Mouse (Mus musculus) urinary bladder, adult 18-20 months (tissue): ENCODE data around the gene Cdkn1a.
"Not testable (repeated sequence)": the region's sequence is repeated elsewhere in the genome, so short reads cannot be mapped to it uniquely, and the experiment has no call there.

Source experiments
- DNase-seq, 2 experiments: peaks; one replicate each; pipeline ENCODE4 v3.0.0; 2022; ENCODE audit warnings: low spot score in 2 of 2, mixed read lengths in 2 of 2

Cdkn1a gene

DNA sequence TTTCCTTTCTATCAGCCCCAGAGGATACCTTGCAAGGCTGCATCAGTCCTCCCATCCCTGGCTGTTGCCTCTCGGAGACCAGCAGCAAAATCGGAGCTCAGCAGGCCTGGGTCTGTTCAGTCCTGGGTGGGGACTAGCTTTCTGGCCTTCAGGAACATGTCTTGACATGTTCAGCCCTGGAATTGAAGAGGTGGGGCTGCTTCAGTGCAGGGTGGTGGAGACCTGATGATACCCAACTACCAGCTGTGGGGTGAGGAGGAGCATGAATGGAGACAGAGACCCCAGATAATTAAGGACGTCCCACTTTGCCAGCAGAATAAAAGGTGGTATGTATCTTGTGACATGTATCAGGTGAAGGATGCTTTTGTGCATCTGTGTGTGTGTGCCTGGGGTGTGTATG lies at the start of gene Cdkn1a:
Gene Cdkn1a, plus strand, starts transcription at position 201 of the 400 bp plus-strand sequence.
- no peak for DNase-seq

GRCm38 (mm10) chr17:29041632-29042031 lies 49.1 kb upstream of the Cdkn1a start:
- DNase-seq, result not testable (repeated sequence)

DNA sequence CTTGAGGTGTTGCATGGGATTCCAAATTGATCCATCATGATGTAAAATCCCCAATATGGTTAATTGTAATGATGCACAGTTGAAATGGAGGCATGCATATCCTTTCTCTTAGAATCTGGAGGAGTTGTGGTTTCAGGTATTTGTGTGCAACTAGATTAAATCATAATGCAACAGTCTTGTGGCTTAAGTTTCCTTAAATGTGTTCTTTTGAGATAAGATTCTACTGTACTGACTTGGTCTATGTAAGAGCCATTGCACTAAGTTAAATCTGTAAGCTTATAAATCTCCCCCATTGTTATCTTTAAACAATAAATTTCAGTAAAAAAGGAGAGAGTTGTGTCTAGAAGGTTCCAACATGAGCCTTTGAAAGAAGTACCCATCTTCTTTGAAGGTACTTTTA lies 48.2 kb upstream of the Cdkn1a start:
- DNase-seq, result no peak

DNA sequence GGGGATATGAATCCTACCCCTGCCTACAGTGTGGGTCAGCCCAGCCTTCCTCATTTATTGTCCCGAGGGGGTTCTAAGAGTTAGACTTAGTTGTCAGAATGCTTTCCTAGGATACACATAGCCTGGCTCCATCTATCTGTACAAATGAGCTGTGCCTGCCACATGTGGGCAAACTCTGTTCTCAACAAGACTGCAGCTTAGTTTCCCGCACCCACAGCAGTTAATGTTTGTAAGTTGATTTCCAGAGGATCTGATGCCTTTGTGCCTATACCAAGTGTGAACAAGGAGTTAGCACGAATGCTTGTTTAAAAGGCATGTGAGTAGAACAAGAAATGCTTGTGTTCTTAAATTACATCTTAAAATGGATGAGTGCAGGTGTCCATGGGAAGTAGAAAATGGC lies 47.2 kb upstream of the Cdkn1a start:
- no peak for DNase-seq

DNA sequence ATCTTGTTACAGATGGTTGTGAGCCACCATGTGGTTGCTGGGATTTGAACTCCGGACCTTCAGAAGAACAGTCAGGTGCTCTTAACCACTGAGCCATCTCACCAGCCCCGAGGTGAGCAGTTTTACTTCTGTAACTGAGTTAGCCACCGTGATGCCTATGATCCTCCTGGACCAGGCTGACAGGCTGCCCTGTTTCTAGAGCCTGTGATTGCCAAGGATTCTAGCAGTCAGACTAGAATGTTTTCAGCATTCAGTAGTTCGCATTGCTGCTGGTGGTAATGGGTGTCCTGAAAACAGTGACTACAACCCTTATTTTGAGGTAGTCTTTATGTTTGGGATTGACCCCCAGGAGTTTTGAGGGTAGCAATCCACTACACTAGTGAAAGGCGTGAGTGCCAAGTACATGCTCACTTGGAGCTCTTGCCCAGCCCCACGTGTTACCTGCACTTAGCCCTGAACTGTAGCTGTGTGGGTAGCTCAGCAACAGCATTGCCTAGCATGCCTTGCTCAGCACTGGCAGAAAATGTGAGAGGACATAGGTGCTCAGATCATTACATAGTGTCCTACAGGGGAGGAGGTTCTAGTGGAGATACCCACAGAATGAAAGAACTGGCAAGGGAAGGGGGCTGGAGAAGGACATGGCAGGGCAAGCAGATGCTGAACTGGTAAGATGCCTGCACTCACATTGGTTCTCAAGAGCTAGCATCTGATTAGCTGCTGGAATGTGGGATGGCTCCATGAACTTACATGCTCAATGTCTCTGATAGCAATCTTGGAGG lies 46.4 kb upstream of the Cdkn1a start:
- DNase-seq, result no peak

DNA sequence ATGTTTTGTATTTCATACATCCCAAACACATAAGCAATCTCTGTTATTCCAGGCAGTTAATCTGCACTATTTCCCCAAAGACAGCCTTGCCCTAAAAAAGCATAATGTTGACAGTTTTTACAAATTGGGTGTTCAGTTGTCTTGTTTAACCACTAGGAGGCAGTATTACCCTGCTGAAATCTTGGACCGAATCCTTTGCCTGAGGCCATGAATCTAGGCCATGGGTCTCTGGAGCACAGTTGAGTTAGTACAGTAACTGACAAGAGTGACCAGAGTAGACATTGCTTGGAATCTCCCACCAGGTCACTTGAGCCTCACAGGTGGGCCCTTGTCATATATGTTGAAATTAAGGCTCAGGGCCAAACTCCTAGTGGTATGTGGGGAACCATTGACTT lies 45.9 kb upstream of the Cdkn1a start:
- no peak for DNase-seq

- DNase-seq, result peak; percentile 55 to 73
Observed at GRCm38 (mm10) chr17:29045741-29046530, 44.8 kb upstream of the Cdkn1a start.

GRCm38 (mm10) chr17:29046863-29047262 lies 43.9 kb upstream of the Cdkn1a start:
- DNase-seq, result no peak

- no peak for DNase-seq
Observed at GRCm38 (mm10) chr17:29047697-29048514, 42.9 kb upstream of the Cdkn1a start.

DNA sequence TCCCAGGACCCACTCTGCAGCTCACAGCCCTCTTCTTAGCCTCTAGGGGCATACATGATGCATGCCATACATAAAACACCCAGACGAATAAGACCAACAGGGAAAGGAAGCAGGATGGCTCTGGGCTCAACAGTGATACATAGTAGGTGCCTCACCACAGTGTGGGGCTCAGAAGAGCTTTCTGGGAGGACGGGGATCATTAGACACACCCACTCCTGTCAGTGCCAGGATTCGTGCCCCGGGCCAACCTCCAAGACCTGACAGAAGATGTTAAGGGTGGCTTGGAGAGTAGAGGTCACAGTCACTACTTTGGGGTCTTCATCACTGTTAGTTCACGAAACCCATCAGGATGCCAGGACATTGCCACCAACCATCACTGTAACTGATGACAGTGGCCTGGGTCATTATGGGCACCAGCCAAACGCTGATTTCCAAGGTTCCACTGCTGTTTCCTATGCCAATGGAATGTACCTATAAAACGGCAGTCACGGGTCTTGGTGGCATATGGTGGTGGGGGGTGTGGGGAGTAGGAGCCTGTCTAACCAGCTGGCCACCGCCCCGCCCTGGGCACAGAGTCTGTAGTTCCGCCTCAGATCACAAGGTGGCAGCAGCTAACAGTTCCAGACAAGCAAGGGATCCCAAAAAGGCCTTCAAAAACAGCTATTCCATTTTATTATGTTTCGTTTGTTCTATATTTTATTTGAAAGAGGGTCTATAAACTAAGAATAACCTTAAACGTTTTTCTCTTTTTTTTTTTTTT lies 41.8 kb upstream of the Cdkn1a start:
- DNase-seq, result peak; percentile 79 to 89

DNA sequence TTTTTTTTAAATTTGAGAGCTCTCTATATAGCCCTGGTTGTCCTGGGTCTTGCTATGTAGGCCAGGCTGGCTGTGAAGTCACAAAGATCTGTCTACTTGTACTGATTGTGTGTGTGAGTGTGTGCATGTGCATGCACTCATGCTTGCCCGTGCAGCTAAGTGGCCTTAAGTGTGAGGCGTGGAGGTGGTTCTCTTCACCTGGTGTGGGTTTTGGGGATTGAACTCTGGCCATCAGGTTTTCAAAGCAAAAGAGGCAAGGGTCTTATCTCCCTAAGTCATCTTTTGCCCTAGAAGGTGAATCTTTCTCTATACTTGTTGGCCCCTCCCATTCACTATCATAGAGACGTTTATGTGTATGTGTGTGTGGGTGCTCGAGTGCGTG lies 41.3 kb upstream of the Cdkn1a start:
- no peak for DNase-seq

GRCm38 (mm10) chr17:29049923-29050322 lies 40.9 kb upstream of the Cdkn1a start:
- DNase-seq, result no peak

DNA sequence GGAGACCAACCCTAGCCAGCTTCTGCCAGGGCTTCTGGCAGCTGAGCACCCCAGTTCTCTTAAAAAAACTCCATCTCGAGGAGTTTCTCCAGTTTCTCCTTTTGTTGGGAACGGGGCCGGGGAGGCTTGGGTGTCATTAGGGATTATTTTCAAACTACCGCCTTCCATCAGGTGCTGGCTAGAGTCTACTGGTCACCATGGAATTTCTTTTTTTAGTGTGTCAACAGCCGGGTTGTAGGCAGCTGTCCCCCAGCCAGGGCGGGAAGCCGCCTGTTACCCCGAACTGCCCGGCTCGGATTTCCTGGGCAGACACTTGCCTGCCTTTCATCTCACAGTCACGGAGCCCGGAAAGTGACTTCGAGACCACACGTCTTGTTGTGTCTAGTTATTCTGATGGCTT lies 40.0 kb upstream of the Cdkn1a start:
- DNase-seq, result no peak

DNA sequence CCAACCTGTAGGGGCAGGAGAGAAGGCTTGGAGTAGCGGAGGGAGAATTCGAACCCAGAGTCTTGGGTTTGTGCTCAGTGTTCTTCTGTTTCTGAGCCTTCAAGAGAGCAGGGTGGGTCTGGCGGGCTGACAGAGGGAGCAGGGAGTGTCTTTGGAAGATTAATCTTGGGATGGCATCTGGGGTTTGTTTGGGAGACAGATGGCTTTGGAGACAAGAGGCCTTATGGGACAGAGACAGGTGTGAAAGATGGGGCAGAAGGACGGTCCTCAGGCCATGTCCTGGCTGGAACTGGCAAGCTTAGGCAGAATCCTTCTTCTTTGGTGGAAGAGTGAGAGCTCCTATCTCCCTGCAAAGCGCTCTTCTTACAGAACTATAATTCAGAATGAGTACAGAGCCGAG lies 37.7 kb upstream of the Cdkn1a start:
- DNase-seq, result no peak

DNA sequence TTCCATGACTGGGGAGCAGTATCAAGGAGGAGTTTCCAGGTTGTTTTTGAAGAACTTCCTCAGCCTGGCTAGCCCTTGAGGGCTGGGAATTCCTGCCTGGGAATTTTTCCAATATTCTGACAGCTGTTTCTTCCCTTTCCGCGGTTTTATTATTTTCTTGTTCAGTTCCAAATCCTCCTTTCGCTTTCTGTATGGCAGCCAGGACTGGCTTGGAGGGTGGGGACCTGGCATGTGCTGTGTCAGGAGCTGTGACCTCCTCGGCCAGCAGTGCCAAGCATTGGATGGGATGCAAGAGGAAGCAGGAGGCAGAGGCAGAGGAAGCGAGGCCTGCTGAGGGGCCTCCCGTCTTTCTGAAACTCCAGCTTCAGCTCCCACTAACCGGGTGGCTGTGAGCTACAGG lies 36.9 kb upstream of the Cdkn1a start:
- peak in 1 of 2 experiments; percentile 54 for DNase-seq

- DNase-seq, result no peak
Observed at GRCm38 (mm10) chr17:29054429-29054828, 36.3 kb upstream of the Cdkn1a start.

GRCm38 (mm10) chr17:29055586-29055985 lies 35.2 kb upstream of the Cdkn1a start:
- DNase-seq, result no peak

DNA sequence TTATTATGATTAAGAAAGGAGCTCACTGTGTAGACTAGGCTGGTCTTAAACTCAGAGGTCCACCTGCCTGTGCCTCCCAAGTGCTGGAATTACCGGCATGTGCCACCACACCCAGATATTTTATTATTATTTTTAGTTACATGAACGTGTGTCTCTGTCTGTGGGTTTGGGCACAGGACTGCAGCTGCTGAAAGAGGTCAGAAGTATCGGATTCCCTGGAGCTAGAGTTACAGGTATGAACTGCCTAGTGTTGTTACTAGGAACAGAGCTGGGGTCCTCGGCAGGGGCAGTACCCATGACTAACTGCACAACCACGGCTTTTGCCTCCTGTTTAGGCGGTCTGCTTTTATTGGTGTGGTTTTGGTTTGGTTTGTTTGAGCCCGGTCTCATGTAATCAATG lies 34.6 kb upstream of the Cdkn1a start:
- DNase-seq, result no peak

DNA sequence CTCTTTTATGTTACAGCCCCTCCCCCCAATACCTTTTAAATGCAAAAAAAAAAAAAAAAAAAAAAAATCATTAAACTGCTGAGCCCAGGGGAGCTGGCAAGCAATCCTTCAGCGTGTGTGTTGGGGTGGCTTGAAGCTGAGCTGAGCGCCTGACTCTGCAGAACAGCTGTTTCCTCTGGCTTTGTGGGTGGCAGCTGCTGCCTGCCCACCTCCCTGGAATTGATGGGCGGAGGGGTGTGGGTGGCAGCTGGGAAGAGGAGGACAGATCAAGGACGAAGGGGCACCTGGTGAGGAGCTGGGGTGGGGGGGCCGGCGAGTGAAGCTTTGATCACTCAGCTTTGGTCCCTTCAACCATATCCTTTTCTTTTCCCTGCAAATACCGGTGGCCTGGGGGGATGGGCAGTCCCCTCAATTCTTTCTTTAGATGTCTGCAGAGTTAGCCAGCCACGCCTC lies 34.1 kb upstream of the Cdkn1a start:
- DNase-seq, result no peak

DNA sequence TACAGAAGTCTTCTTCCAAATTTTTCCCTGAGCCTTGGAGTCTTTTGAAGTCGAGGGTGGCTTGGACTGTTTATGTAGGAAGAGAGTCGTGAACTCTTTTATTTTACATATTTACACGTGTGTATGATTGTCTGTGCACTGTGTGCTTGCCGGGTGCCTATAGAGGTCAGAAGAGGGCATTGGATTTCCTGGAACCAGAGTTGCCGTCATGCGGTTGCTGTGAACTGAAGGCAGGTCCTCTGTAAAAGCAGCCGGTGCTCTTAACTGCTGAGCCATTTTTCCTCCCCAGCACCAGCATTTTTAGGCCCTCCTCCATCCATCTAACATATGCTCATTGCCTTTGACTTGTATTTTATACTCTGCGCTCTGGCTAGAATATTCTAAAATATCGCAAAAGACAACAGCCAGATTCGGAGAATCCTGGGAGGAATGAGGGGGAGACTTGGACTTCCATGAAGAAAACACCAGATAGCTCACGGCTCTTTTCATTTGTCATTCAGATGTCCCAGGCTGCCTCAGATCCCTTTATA lies 33.4 kb upstream of the Cdkn1a start:
- no peak for DNase-seq

GRCm38 (mm10) chr17:29057961-29058360 lies 32.8 kb upstream of the Cdkn1a start:
- DNase-seq, result no peak
